In genomic region chr13:97145834-97146233, GRCm38 (mm10) we compare ENCODE assay signal across 8 mouse cellular contexts. TPM values are rescaled to one million over a fixed set of nuclear protein-coding genes. Genes with fewer than 3 reads are reported as not detected.
A peak's percentile ranks its signal among the peaks of the same experiment; 100 is the strongest.
DNase-seq lines count a peak whose midpoint lies in the region; ATAC-seq lines count a peak whose summit lies in the region.

No protein-coding gene starts in this region.

- no peaks in the 10 kb centered on the region for H3K4me1 ChIP-seq in embryonic facial prominence, embryonic 11.5 days (ENCODE audit: control insufficient read depth, insufficient read depth, low read length)

- no peaks in the 10 kb centered on the region for H3K9me3 ChIP-seq in embryonic facial prominence, embryonic 11.5 days (replicated peaks; ENCODE audit: control insufficient read depth, low read length)

- H3K4me2 ChIP-seq in embryonic facial prominence, embryonic 11.5 days (ENCODE audit: low read depth, low read length) = no peak overlapping the region

- intact Hi-C loops in left cerebral cortex, postnatal 4 days (cut with DNase I) = no loop called here

- no peaks in the 10 kb centered on the region for H3K27me3 ChIP-seq in embryonic facial prominence, embryonic 11.5 days (ENCODE audit: control insufficient read depth, insufficient read depth, low read length)

- no peak overlapping the region for H3K27ac ChIP-seq in embryonic facial prominence, embryonic 11.5 days (replicated peaks; ENCODE audit: low read depth, low read length)

- no peak overlapping the region for H3K9ac ChIP-seq in embryonic facial prominence, embryonic 11.5 days (replicated peaks; ENCODE audit: low read length)

- H3K36me3 ChIP-seq in embryonic facial prominence, embryonic 11.5 days (replicated peaks; ENCODE audit: control insufficient read depth, insufficient read depth, low read depth, low read length) = peaks cover 2% of the 10 kb centered on the region

- WGBS in embryonic facial prominence, embryonic 11.5 days = 60% methylated on average over 4 of the region's 4 CpGs

- DNase-seq in adrenal gland, adult 18-20 months (ENCODE audit: low spot score in 2 of 2) = peak; percentile 32 to 34
- DNase-seq in adrenal gland, adult 8-10 months = no peak
- DNase-seq in left cerebral cortex, postnatal 4 days = peak; percentile 56
- DNase-seq in left cerebral cortex, adult 11 months (ENCODE audit: low spot score) = no peak
- peak; percentile 65 for DNase-seq in adrenal gland, postnatal 10 days
- peak; percentile 74 for DNase-seq in embryonic facial prominence, embryonic 11.5 days (ENCODE audit: low spot score)
- peak; percentile 51 for DNase-seq in lung, postnatal 10 days
- peak; percentile 70 for DNase-seq in thymus, postnatal 14 days

- no peak overlapping the region for H3K4me3 ChIP-seq in embryonic facial prominence, embryonic 11.5 days (ENCODE audit: low read depth, low read length)

- ATAC-seq in embryonic facial prominence, embryonic 11.5 days (replicated peaks; ENCODE audit: insufficient number of reproducible peaks, low FRiP score, low TSS enrichment, low read depth) = no peak

RNA-seq across cellular contexts. Expression of gene Gfm2, which starts 8.1 kb away (rescaled TPM):
- total RNA-seq in adrenal gland, adult 18-20 months (2021) = 10 to 100 TPM; 43.6 to 49.7 TPM
- total RNA-seq in adrenal gland, adult 8-10 months (2022) = 10 to 100 TPM; 40.3 to 52.3 (median 41.8) TPM
- total RNA-seq in left cerebral cortex, postnatal 4 days (2021) = 10 to 100 TPM; 23.4 to 24.1 TPM
- total RNA-seq in adrenal gland, postnatal 10 days (2021) = 10 to 100 TPM; 36.4 to 43.5 TPM
- 30.2 and 32.0 TPM in 2 replicates for polyA plus RNA-seq in embryonic facial prominence, embryonic 11.5 days (2014; fragmentation: Nextera tagmentation; extraction: Ambion mirVana)

RNA-seq across cellular contexts. Expression of gene Nsa2, which starts 8.1 kb away (rescaled TPM):
- 10 to 100 TPM; 58.5 to 69.6 TPM for total RNA-seq in adrenal gland, adult 18-20 months (2021)
- total RNA-seq in adrenal gland, adult 8-10 months (2022) = 10 to 100 TPM; 42.2 to 64.1 (median 53.1) TPM
- 10 to 100 TPM; 71.6 to 76.4 TPM for total RNA-seq in left cerebral cortex, postnatal 4 days (2021)
- 10 to 100 TPM; 84.0 to 85.8 TPM for total RNA-seq in adrenal gland, postnatal 10 days (2021)
- 78.0 and 84.7 TPM in 2 replicates for polyA plus RNA-seq in embryonic facial prominence, embryonic 11.5 days (2014; fragmentation: Nextera tagmentation; extraction: Ambion mirVana)

RNA-seq across cellular contexts. Expression of gene Gm6169, which starts 46.8 kb away (rescaled TPM):
- total RNA-seq in adrenal gland, adult 18-20 months (2021) = 1 to 10 TPM in 1 of 2 experiments, under 1 TPM in 1; 0.32 to 8.8 TPM
- total RNA-seq in adrenal gland, adult 8-10 months (2022) = 10 to 100 TPM in 1 of 4 experiments, 1 to 10 TPM in 2, not detected in 1; 1.5 to 11.2 (median 7.5) TPM
- total RNA-seq in left cerebral cortex, postnatal 4 days (2021) = 1 to 10 TPM in 1 of 2 experiments, not detected in 1; 6.2 TPM
- 10 to 100 TPM in 1 of 2 experiments, under 1 TPM in 1; 0.87 to 17.1 TPM for total RNA-seq in adrenal gland, postnatal 10 days (2021)
- polyA plus RNA-seq in embryonic facial prominence, embryonic 11.5 days (2014; fragmentation: Nextera tagmentation; extraction: Ambion mirVana) = 0.42 and 1.4 TPM in 2 replicates

RNA-seq across cellular contexts. Expression of gene Hexb, which starts 52.3 kb away (rescaled TPM):
- total RNA-seq in adrenal gland, adult 18-20 months (2021) = 10 to 100 TPM; 40.3 to 48.1 TPM
- 10 to 100 TPM; 34.1 to 72.0 (median 50.7) TPM for total RNA-seq in adrenal gland, adult 8-10 months (2022)
- 10 to 100 TPM; 38.9 to 42.2 TPM for total RNA-seq in left cerebral cortex, postnatal 4 days (2021)
- total RNA-seq in adrenal gland, postnatal 10 days (2021) = 10 to 100 TPM; 26.7 to 29.8 TPM
- polyA plus RNA-seq in embryonic facial prominence, embryonic 11.5 days (2014; fragmentation: Nextera tagmentation; extraction: Ambion mirVana) = 25.9 and 28.3 TPM in 2 replicates

Comparison
In these comparisons a context has a peak if more than half of its experiments do, and no peak if none do; other contexts are left out.
1. DNase-seq: peak in adrenal gland, adult 18-20 months (2 of 2), left cerebral cortex, postnatal 4 days (single experiment), adrenal gland, postnatal 10 days (single experiment), embryonic facial prominence, embryonic 11.5 days (single experiment), lung, postnatal 10 days (single experiment) and thymus, postnatal 14 days (single experiment); none in adrenal gland, adult 8-10 months (single experiment) and left cerebral cortex, adult 11 months (single experiment).